Mouse (Mus musculus): Measurements from ENCODE around the gene Scimp.

Gene Scimp

GRCm38 (mm10) chr11:70812365-70812764 is at the start of gene Scimp:
Gene Scimp, minus strand, starts transcription at chr11:70812586.
- DNase-seq = no peak

- DNase-seq = no peak
These were observed 48.0 kb upstream of the Scimp start for GRCm38 (mm10) chr11:70860371-70860770.

GRCm38 (mm10) chr11:70846029-70846428 is 33.6 kb upstream of the Scimp start:
- no peak for DNase-seq

GRCm38 (mm10) chr11:70845457-70845978 is 33.1 kb upstream of the Scimp start:
- no peak for DNase-seq

GRCm38 (mm10) chr11:70844559-70845456 is 32.4 kb upstream of the Scimp start, which contains the start of gene Rabep1:
Gene Rabep1, plus strand, starts transcription at chr11:70844778.
- peak; percentile 94 for DNase-seq

GRCm38 (mm10) chr11:70843701-70844551 is 31.5 kb upstream of the Scimp start:
- peak; percentile 7 for DNase-seq

GRCm38 (mm10) chr11:70842983-70843382 is 30.6 kb upstream of the Scimp start:
- no peak for DNase-seq

- DNase-seq = no peak
These were observed 26.2 kb upstream of the Scimp start for GRCm38 (mm10) chr11:70838610-70839009.

GRCm38 (mm10) chr11:70837031-70837430 is 24.6 kb upstream of the Scimp start:
- DNase-seq = no peak

- no peak for DNase-seq
These were observed 23.0 kb upstream of the Scimp start for GRCm38 (mm10) chr11:70835381-70835831.

- no peak for DNase-seq
These were observed 21.4 kb upstream of the Scimp start for GRCm38 (mm10) chr11:70833831-70834230.

- DNase-seq = no peak
These were observed 21.0 kb upstream of the Scimp start for GRCm38 (mm10) chr11:70833408-70833807.

GRCm38 (mm10) chr11:70831201-70831600 is 18.8 kb upstream of the Scimp start:
- DNase-seq = no peak

GRCm38 (mm10) chr11:70828975-70829615 is 16.7 kb upstream of the Scimp start:
- no peak for DNase-seq

GRCm38 (mm10) chr11:70826207-70826606 is 13.8 kb upstream of the Scimp start:
- DNase-seq = no peak

- DNase-seq = peak; percentile 35
These were observed 9.6 kb upstream of the Scimp start for GRCm38 (mm10) chr11:70821728-70822591.

- DNase-seq = no peak
These were observed 7.7 kb upstream of the Scimp start for GRCm38 (mm10) chr11:70820120-70820519.

GRCm38 (mm10) chr11:70816770-70817169 is 4.4 kb upstream of the Scimp start:
- no peak for DNase-seq

- DNase-seq = peak; percentile 35
These were observed 3.2 kb upstream of the Scimp start for GRCm38 (mm10) chr11:70815498-70816078.

- no peak for DNase-seq
These were observed 2.7 kb upstream of the Scimp start for GRCm38 (mm10) chr11:70815071-70815470.
